Mouse (Mus musculus) urinary bladder, postnatal 10 days (tissue): ENCODE results near the gene Zfp40.
A peak's percentile ranks its signal among the peaks of the same experiment; 100 is the strongest.
"Not testable (repeated sequence)": the region's sequence is repeated elsewhere in the genome, so short reads cannot be mapped to it uniquely, and the experiment has no call there.

Source experiments
- DNase-seq: peaks from one replicate; pipeline ENCODE4 v3.0.0; 2022; ENCODE audit warnings: low spot score

The Zfp40 gene

DNA sequence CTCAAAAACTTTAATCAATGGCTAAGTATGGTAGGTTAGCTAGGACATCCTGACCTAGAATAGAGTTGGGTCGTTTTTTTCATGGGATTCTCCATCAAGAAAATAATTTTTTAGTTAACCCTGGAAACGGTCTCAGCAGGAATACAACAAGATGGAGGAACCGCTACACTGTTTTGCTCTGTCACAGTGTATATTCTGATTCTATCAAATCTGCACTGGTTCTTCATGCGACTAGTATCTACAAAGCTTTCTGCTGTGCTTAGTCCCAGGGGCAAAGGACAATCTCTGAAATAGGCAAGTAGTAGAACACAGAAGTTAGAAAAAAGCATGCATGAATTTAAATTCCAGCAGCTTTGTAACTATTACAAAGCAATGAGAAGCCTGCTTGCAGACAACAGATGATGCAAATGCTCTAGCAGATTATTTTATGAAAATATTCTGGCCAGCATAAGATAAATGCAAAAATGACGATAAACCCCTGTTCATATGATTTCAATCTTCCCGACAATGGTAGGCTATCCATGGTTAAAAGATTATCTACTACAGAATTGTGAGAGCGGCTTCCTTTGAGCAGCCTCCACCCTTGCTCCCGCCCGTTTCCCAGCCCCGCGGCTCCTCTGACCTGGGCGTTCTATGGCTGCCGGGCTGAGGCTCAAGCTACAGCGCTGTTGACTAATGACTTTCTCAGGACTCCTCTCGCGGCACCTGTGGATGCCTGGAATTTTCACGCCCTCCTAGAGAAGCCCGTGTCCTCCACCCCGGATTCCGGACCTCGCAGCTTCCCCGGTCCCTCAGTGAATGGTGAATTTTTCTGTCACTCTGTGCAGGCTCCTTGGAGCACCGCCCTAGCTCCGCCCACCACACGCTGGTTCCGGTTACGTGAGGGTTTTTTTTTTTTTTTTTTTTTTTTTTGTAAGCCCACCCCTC, at the start of gene Zfp40:
Gene Zfp40 (minus strand): TSS at position 800 of the 927 bp plus-strand sequence.
- peak; percentile 66 for DNase-seq

DNA sequence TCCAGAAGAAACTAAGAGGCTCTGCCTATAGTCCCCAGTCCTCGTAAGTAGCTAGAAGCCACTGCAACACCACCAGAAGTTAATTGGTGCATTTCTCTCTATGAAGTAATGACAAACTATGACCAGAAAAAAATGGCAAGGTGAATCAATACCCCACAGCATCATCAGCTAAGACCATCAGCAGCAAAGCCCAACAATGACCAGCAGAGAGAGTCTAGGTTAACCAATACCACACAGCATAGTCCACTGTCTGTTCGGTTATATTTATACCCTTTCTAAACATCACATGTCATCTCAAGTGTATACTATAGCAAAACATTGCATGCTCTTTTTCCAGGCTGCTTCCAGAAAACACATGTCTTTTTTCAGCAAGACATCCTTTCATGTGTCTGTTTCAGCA, 25.3 kb upstream of the Zfp40 start:
- DNase-seq, result no peak

DNA sequence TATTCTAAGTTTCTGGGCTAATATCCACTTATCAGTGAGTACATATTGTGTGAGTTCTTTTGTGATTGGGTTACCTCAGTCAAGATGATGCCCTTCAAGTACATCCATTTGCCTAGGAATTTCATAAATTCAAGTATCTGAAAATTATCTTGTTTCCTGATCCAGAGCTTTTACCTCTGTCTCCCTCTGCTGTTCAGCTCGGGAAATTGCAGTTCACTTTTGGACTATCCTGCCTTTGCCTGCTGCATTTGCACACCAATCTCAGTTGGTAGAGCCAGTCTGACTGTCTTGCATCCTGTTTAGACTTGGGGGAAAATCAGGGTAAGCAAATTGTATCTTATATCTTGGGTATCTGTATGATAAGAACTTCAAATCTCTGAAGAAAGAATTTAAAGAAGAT, 6.8 kb upstream of the Zfp40 start:
- not testable (repeated sequence) for DNase-seq

DNA sequence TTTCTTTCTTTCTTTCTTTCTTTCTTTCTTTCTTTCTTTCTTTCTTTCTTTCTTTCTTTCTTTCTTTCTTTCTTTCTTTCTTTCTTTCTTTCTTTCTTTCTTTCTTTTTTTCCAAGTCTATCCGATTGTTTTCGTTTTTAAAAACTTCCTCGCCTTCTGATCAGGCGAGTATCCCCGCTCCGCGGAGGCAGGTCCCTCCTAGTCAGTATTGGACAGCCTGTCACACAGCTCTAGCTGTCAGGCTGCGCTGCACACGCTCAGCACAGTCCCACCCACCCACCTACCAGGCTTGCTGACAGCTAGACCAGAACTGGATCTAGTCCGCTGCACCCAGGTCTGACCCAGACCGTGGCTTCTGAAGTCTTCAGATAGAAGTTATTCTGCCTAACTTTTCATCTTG, 389 bp upstream of the Zfp40 start:
- DNase-seq, result no peak

DNA sequence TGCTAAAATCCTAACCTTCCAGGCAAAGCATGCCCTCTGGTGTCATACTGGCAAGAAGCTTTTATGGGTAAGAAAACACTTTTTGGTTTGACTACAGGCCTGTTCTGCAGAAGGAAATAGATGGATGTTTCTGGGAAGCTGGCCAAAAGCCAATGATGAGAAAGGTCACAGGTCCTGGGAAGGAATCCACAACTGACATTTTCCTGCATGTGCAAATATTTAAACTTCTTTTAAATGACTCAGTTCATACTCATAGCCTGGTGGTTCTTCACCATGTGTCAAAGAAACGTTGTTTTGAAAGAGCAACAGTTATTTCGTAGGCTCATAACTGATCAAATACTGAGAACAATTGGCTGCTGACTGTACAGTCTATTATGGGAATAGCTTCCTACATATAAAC, 5.4 kb downstream of the Zfp40 start:
- no peak for DNase-seq
